Mouse (Mus musculus) left cerebral cortex, adult 11 months (tissue): ENCODE data around the gene 1110002E22Rik.
A peak's percentile ranks its signal among the peaks of the same experiment; 100 is the strongest.

Experiments used
- DNase-seq: peaks from one replicate; pipeline ENCODE4 v3.0.0; 2022; ENCODE audit warnings: low spot score

Gene 1110002E22Rik

DNA sequence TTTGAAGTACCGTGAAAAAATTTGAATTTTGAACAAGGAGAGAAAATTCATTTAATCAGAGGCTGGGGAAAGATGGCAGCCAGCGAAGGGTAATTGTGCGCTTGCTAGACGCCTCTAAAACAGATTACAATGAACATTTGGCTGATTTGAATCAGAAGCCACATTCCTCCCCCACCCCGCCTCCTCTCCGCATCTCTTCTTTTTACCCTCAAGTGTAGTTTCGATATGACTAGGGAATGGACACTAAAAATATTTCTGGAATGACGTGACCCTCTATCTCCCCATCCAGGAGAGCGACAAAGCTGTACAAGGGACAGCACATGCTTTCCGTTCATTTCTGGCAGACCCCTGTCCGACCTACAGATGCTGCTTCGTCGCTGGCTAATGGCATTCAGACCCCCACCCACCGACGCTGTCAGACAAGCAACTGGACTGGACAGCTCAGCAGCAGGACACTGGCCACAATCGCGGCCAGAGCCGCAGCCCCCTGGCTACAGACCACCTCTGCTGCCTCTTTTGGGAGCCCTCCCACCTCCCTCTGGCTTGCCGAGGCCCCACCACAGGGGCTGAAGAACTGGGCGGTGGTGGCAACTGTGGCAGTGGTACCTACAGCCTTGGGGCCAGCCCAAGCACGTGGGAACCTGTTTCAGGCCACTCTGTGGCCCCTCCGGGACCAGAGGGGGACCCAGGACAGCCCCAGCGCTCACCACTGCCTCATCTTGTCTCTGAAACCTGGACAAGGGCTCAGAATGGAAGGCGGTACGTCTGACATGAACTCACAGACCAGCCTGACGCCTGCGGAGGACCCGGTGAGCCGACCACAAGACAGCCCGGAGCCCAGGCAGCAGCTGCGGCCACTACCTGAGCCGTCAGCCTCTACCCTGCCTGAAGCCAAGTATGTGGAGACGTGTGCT is at the start of gene 1110002E22Rik:
TSS of gene 1110002E22Rik (plus strand) at position 321 of the 914 bp plus-strand sequence.
- DNase-seq, result no peak

DNA sequence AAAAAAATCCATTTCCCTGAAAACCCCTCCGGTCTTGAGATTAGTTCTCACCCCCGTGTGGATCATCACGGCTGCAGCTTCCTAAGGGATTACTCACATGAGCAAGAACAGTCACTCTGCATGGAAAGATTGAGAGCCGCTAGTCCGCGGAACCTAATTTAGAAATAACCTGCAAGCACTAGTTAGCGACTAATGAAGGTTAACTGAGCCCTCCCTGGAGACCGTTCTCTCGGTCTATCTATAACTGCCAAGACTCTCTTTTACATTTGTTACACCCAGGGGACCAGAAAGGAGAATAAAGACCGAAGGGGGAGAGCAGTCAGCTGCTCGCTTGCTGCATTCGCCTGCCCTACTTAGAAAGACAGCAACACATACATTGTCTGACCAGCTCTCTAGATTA is 48.0 kb upstream of the 1110002E22Rik start:
- DNase-seq, result no peak

DNA sequence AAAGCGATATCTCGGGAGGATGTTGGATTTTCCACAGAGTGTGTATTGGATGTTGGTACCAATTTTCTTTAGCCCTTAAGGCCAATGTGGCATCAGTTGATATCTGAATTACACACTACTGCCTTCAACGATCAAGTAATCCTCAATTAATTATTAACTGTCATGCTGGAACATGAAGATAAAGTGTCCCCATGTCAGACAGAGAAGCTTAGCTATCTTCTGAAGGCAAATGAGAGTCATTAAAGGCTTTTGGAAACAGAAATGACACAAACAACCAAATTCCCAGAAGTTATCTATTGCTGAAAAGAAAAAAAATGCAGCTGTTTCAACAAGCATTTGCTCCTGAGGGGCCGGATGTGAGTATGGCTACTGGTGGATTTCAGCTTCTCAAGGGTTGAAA is 42.8 kb upstream of the 1110002E22Rik start:
- no peak for DNase-seq

DNA sequence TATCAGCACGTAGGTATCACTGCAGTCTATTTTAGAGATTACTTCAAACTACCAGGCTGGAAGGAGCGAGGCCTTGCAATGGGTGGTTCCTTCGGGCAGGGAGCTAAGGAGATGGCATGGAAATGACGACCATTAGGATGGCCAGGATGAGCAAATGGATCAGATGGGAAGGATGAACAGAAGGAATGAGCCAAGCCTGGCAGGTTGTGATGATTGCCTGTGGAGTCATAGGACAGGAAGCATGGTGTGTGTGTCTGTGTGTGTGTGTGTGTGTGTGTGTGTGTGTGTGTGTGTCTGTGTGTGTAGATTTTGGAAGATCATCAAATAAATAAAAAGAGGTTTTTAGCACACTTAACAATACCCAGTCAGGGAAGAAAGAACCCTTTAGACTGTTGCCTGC is 42.2 kb upstream of the 1110002E22Rik start:
- no peak for DNase-seq

DNA sequence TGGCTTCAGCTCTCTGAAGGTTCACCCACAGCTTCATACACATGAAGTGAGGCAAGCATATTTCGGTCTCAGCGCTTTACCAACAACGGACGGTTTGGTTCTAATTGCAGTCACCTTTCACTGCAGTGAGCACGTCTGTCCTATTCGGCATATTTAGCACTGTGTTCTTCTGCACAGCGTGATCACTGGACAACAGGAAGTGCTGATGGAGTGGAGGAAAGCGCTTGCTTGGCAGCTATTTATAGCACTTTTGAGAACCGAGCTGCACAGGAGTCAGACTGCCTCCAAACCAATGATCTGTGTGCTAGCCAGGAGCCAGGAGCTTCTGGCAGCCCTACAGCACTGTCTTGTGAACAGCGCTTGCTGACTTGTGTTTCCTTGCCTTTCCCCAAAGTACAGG is 38.6 kb upstream of the 1110002E22Rik start:
- peak; percentile 9 for DNase-seq

DNA sequence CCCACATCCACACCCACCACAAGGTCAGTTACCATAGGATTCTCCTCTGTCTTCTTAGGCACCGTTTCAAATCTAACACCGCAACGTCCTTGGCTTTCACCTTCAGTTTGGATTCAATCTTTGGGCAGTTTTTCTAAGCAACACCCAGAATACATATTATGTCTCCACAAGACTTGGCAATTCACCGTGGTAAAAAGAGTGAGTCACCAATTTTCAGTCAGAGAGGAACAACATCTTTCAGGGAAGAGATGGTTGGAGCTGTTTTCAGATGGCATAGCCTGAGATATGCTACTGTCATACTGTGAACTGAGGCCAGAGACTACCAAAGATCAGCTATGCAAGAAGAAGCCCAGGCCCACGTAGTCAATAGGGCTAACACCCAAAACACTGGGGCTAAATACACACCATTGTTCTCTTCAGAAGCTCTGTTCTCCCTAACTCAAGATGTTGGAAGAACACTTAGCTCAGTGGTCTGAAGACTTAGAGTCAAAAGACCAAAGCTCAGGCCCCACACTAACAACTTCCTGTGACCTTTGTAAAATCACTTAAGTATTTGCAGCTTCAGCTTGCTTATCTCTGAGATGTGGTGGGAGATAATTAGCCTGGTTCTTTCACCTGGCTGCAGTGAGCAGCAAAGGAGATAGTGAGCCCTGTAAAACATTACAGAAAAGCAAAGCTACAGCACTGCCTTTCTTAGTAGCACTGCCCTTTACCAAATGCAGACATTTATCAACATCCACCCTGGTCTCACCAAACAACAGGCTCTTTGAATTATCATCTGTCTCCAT is 37.1 kb upstream of the 1110002E22Rik start:
- DNase-seq, result no peak

DNA sequence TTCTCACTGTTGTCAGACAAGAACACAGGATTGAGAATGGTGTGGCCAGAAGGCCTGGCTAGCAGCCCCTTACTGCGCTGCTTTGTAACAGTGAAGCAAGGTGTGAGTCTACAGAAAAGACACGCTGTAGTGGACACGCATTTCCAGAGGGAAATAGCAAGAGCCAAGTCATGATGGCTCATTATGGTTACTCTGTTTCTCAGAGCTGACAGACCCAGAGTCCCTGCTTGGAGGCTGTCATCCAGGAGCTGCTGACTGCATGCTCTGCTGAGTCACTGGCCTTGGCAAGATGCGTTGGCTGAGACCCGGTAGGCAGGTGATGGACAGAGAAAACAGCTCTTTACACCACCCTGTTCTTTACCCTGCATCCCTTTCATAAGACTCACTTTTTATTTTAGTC is 35.5 kb upstream of the 1110002E22Rik start:
- no peak for DNase-seq

DNA sequence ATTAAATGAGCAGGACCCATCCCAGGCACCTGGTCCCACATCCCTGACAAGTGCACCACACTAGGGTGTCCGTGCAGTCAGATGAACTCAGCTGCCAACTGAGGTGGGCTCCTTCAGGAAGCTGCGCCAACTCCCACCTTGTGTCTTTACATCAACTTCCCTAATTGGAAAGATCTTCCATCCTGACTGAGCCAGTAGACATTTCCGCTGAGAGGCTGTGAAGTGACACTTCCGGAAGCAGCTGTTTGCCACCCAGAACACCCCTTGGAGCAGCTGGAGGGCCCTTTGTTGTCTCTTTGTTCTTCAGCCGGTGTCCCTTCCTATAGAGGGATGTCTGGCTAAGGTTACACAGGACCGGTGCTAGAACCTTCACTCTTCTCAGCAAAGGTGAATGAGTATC is 34.3 kb upstream of the 1110002E22Rik start:
- DNase-seq, result no peak

DNA sequence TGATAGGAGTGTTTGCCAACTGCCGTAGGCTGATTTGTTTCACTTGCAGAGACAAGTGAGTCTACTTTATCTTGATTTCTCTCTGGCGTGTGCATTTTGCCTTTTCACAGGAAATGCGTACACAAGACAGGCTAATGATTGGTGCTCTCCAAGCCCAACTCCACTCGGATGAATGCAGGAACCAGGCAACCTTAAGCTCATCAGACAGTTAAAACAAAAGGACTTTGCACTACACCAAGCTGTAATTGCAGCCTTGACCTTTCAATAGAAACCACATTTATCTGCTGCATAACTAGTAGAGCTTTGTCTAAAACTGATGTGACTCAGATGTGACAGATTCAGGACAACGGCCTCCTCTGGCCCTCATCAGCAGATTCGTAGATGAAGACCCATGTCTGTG is 30.9 kb upstream of the 1110002E22Rik start:
- DNase-seq, result no peak

DNA sequence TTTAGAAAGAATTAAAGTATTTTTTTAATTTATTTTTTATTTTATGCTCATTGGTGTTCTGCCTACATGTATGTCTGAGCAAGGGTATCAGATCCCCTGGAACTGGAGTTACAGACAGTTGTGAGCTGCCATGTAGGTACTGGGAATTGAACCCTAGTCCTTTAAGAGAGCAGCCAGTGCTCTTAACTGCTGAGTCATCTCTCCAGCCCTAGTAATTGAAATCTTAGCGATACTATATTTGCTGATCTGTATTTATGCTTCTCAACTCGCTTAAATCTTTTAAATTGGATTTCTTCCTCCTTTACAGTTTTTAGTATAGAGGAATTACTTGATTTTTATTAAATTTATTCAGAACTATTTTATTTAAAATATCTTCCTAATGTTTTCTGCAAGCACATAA is 23.9 kb upstream of the 1110002E22Rik start:
- no peak for DNase-seq

DNA sequence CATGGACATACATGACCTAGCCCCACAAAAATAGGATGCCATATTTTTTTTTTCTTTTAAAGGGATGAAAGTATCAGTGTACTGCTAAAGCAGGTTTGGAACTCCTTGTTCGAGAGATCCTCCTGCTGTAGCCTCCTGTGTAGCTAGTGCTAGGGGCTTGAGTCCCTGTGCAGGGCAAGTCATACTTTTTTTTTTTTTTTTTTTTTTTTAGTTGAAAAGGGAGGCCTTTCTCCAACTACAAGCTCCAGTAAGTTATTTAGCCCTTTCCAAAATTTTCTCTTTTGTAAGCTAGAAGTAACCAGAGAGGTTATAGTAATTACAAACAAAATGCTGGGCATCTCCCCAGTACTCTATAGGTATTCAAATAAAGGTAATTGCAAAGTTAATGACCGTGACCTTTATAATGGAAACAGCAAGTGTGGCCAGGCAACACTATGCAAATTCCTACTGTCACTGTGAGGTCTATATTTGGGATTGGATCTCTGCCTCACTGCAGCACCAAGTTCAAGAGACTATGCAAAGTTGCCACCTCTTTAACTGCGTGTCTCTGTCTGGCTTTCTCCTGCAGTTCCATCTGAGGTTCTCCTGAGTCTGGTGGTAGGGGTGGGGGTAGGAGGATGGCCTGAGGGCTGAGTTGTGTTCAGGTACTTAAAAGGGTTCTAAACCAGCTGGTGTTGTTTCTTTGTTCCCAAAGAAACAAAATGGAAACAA is 23.1 kb upstream of the 1110002E22Rik start:
- DNase-seq, result no peak

DNA sequence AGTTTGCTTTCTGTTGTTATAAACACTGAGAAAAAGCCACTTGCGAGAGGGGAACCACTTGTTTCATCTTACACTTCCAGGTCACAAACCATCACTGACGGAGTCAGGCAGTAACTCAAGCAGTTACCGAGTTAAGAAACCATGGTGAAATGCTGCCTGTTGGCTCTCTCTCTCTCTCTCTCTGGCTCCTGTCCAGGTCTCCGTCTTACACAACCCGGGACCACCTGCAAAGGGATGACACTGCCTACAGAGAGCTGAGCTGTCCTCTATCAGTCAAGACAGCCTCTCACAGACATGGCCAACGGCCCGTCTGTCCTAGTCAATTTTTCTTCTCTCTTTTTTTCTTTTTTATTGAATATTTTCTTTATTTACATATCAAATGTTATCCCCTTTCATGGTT is 21.5 kb upstream of the 1110002E22Rik start:
- no peak for DNase-seq

DNA sequence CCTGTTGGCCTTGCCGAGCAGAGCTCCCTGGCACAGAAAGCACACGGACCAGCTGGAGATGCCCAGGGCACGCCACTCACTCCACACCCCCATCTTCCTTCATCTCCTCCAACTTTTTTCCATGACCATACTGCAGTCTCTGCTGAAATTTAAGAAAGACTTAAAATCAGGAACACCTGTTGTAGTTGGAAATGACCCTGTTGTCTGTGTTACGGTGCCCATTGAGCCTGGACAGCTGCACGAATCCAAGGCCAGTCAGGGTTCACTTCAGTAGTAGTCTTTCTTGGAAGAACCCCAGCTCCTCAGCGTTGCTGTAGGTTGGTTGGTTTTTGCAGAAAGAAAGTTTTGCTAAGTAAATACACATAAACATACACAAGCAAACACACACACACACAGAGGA is 15.3 kb upstream of the 1110002E22Rik start:
- no peak for DNase-seq

DNA sequence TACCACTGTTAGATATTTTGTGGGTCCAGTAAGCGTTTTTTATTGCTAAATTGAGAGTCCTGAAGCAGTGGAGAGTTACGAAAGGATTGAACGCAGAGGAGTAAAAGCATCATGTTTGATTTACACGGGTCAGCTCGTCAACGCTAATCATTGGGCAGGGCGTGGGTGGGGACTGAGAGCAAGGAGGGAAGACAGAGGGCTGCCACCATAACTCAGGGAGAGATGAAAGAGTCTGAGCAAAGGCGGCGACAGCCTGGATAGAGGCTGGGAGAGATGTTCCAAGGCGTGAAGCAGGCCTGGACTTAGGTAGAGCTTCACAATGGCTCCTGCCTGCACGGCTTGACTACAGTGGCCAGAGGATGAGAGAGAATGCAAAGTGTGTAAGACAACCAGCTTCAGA is 14.1 kb upstream of the 1110002E22Rik start:
- DNase-seq, result no peak

DNA sequence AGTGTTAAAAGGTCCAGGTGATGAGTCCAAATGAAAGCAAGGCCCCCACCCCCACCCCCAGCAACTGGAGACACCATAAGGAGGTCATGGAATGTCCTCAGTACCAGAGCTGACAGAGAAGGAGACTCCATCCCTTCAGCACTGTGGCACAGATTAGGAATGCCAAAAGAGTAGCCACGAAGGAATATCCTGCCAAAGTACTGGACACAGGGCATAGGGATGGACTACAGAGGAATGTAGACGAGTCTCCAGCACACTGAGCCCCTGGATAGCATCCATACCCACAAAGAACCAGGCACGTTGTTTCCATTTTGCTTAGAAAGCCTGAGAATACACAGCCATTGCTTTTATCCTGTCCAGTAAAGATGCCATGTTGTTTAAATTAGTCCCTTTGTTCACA is 13.4 kb upstream of the 1110002E22Rik start:
- no peak for DNase-seq

DNA sequence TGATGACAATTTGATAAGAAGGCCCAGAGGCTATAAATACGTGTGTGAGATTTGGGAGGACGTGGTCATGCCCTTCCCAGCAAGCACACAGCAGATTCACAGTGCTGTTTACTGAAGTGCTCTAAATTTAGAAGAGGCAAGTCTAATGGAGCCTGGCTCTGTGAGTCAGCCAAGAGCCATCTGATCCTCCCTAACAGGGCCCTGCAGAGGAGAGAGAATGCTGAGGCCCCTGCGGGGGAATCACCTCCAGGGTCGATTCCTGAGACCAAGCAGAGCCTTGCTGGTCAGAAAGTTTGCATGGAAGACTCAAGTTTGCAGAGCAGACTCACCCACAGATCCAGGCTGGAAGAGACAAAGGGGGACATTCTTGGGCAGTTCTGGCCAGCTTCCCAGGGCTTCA is 10.9 kb upstream of the 1110002E22Rik start:
- no peak for DNase-seq

DNA sequence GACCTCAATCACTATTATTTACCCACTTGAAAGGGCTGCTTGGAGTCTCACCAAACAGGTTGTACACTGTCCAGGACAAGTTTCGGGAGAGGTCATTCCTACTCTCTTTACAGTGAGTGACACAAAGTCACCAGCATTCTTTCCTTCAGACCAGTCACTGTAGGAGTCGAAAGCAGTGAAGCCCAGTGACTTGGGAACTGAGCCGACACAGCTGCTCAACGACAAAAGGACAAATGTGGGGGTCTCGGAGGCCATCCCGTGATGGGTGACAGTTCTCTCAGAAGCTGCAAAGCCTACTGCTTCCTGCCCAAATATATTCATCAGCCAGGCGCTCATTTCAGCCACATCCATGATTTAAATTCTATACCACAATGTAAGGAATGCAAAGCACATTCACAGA is 7.9 kb upstream of the 1110002E22Rik start:
- DNase-seq, result no peak

DNA sequence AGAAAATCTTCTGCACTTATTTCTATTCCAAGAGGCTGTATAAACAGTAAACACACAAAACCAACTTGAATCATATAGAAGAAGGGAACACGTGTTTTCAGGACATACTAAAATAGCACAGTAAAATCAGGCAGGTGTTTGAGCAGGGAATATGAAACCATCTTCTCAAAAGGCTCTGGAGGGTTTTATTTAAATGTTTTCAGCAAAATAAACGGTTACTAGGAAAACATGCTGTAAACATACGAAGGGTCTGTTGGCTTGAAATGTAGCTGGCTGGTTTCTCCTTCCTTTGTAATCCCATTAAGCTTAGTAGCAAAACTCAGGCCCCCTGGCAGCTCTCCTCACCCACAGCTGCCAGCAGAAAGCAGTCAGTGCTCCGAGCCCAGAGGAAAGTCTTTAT is 6.6 kb upstream of the 1110002E22Rik start:
- DNase-seq, result no peak

DNA sequence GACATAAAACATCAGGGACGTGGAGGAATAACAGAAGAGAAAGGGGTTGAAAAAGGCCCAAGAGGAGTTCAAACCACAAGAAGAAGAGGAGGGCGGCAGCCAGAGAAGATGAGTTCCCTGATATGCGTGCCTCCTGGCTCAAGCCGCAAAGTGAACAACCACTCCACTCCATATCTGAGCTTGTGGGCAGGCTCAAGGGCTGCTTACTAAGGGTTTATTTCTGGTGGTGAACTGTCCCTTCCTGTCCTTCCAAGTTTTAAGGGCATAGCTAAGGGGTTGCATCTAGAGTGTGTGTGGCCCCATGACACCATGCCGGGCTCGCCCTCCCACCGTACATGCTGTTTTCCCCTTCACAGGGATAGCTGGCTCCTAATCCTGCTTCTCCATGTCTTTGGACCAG is 4.4 kb upstream of the 1110002E22Rik start:
- DNase-seq, result no peak

DNA sequence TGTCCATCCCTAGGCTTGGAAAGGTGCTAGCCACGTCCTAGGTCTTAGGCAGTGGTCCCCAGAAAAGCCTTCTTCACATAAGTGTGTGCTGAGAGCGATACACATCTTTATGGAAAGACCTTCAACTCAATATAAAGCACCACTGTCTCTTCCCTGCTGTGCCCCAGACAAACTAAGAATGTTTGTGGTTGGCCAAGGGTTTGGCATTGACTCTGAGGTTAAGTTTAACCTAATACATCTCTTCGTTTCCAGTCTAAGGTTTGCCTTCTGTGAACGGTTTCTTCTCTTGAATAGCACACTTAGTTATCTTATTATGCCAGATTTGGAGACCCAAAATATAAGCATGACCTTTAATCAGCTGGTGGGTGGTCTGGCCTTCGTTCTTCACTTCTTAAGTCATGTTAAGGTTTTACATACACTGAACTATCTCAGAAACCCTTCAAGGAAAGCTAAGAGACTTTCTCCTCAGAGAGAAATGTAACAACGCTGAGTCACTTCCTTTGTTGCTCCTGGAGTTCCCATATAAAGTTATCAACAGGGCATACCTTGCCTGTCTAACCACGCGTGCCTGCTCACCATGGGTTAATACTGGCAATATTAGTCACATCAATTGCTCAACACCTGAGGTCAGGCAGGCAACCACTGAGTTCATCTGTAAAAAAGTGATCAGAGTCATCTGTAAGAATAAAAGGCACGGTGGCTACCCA is 3.5 kb upstream of the 1110002E22Rik start:
- no peak for DNase-seq

DNA sequence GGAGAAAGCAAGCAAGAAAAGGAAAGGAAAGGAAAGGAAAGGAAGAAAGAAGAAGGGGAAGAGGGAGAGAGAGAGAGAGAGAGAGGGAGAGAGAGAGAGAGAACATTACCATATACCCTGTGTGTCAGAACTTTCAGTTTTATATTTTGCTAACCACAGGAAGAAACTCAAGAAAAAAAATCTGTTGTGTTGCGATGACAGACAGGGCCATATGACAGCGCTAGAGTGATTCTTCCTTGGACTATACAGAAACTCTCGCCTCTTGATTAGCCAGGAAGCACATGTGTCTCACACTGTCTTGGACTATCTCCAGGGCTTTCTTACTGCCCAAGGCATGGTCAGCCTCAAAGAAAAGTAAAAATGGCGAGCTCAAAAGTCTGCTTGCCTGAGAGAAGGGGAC is 2.2 kb upstream of the 1110002E22Rik start:
- DNase-seq, result no peak

DNA sequence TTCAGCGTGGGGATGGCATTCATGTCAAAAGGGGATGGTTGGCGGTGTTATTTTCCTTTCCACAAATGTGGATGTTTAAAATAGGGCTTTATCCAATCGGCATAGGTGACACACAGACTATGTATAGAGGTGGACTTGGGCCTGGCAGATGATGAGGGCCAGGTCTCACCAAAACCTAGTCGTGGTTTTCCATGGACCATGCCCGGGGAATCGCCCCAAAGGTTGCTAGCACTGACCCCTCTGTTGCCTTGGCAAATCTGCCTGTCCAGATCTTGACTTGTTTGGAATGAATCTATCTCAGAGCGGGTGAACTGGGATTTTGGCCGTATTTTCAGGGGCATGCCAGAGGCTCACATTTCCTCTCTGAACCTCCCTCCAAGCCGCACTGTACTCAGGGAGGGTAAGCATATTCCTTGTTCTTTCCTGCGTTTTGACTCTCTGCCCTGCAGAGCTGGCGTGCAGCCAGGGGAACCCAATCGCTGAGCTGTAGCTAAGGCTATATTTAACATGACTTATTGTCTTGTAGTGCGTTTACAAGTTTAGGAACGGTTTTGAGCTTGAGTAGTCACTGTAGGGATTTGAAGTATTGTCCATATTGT is 1.0 kb upstream of the 1110002E22Rik start:
- no peak for DNase-seq
